Mouse (Mus musculus) retina, postnatal 1 day (tissue): Measurements from ENCODE around the gene Foxd1.

Experiments
- DNase-seq: peaks from one replicate; pipeline ENCODE4 v3.0.0-alpha.2; 2012

Gene Foxd1

GRCm38 (mm10) chr13:98390771-98391634, 37.0 kb downstream of the Foxd1 start:
- peak; percentile 76 for DNase-seq

DNA sequence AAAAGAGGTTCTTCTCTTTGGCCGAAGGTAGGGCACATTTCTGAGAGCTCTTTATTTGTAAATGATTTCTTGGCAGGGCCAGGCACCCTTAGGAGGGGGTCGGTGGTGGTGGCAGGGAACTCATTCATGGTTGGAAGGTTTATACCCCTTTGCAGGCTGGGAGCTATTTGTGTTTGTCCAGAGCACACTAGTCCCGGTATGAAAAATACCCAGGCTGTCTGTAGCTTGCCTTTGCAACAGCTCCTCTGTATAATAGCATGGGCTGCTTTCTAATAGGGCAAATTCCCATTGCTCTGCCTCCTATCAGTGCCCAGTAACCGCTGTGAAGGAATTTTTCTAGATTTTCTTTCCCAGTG, 37.6 kb downstream of the Foxd1 start:
- no peak for DNase-seq

- DNase-seq: no peak
Observed at GRCm38 (mm10) chr13:98392031-98392430, 38.0 kb downstream of the Foxd1 start.

- no peak for DNase-seq
Observed at GRCm38 (mm10) chr13:98393356-98394070, 39.5 kb downstream of the Foxd1 start.
